Mouse (Mus musculus) liver, embryonic 14.5 days (tissue): ENCODE data around the gene Trio.

Source experiments
- CTCF ChIP-seq: IDR thresholded peaks from 2 replicates; pipeline ENCODE4 v1.5.1; 2016; ENCODE audit warnings: antibody characterized with exemption, low read depth, control low read depth
- EP300 ChIP-seq: IDR thresholded peaks from 2 replicates; pipeline ENCODE4 v1.6.1; 2016; ENCODE audit warnings: antibody characterized with exemption, low read depth

GRCm38 (mm10) chr15:27856050-27856787 is 169.4 kb downstream of the Trio start:
- no peak for TF ChIP-seq EP300
- peak; percentile 78 for TF ChIP-seq CTCF
